ENCODE assay signal across 7 mouse cellular contexts in genomic region chr19:10634872-10635318, GRCm38 (mm10). TPM values are rescaled to one million over a fixed set of nuclear protein-coding genes. Genes with fewer than 3 reads are reported as not detected.
A peak's percentile ranks its signal among the peaks of the same experiment; 100 is the strongest.
DNase-seq lines count a peak whose midpoint lies in the region; ATAC-seq and TF ChIP-seq lines count a peak whose summit lies in the region.

No protein-coding gene starts in this region.

- H3K27me3 ChIP-seq in heart, adult 2 months (ENCODE audit: control insufficient read depth, insufficient read depth, low read length): no peaks in the 10 kb centered on the region; the same call in 1 of the 2 replicates

- no peaks in the 10 kb centered on the region for H3K36me3 ChIP-seq in heart, adult 2 months (ENCODE audit: control insufficient read depth, insufficient read depth, low read length)

- peak overlapping the region; percentile 24; the same call in 1 of the 2 replicates for H3K9ac ChIP-seq in heart, adult 2 months (ENCODE audit: low read depth, low read length)

- ATAC-seq in megakaryocyte progenitor cell, adult 5-6 weeks (replicated peaks; ENCODE audit: poor library complexity): peak; percentile 77

- H3K79me2 ChIP-seq in heart, adult 2 months (replicated peaks; ENCODE audit: control insufficient read depth, insufficient read depth, low read length): no peaks in the 10 kb centered on the region

- 3% methylated on average over 21 of the region's 21 CpGs for WGBS in heart, adult 2 months

- no peak for TF ChIP-seq EP300 in heart, adult 2 months (IDR thresholded peaks at IDR 0.05; ENCODE audit: insufficient read depth, low read depth, low read length)

- H3K4me1 ChIP-seq in heart, adult 2 months (ENCODE audit: control insufficient read depth, insufficient read depth, low read length): no peaks in the 10 kb centered on the region

- peak; percentile 39 for DNase-seq in brain, embryonic 18.5 days (ENCODE audit: low read depth, low spot score)
- DNase-seq in embryo, embryonic 11.5 days (ENCODE audit: low read depth, low spot score): peak; percentile 35
- peak; percentile 43 to 49 for DNase-seq in heart, adult 2 months
- peak; percentile 75 for DNase-seq in kidney, adult 11 months
- peak; percentile 65 to 76 for DNase-seq in left cerebral cortex, postnatal 25 days (ENCODE audit: low spot score in 2 of 2)
- DNase-seq in right cerebral cortex, postnatal 25 days: peak; percentile 65

- peak overlapping the region; percentile 38 for H3K4me3 ChIP-seq in heart, adult 2 months

- TF ChIP-seq CTCF in heart, adult 2 months (IDR thresholded peaks at IDR 0.05): no peak

- intact Hi-C loops in heart, adult 2 months (cut with DNase I): no loop called here
- intact Hi-C loops in left cerebral cortex, postnatal 25 days (cut with DNase I): no loop called here

- no peak overlapping the region for H3K27ac ChIP-seq in heart, adult 2 months

- TF ChIP-seq POLR2A in heart, adult 2 months (IDR thresholded peaks at IDR 0.05; ENCODE audit: insufficient read depth, low read depth, low read length): no peak

RNA-seq across cellular contexts. Expression of gene Vwce, which starts 0.9 kb away (rescaled TPM):
- total RNA-seq in heart, adult 2 months (2021): not detected
- polyA plus RNA-seq in heart, adult 2 months (2012; rRNA removed): not detected in 2 replicates
- total RNA-seq in left cerebral cortex, postnatal 25 days (2021): under 1 TPM; 0.18 to 0.50 TPM
- 0.10 TPM in 2 replicates for total RNA-seq in megakaryocyte progenitor cell, adult 5-6 weeks (2015)
- 0.51 TPM in 1 of 2 replicates, not detected in the other for total RNA-seq in megakaryocyte progenitor cell, adult 5-6 weeks (2017)

RNA-seq across cellular contexts. Expression of gene Tkfc, which starts 29.4 kb away (rescaled TPM):
- total RNA-seq in heart, adult 2 months (2021): 1 to 10 TPM; 8.2 to 9.6 TPM
- 7.4 and 9.1 TPM in 2 replicates for polyA plus RNA-seq in heart, adult 2 months (2012; rRNA removed)
- total RNA-seq in left cerebral cortex, postnatal 25 days (2021): 10 to 100 TPM; 20.4 to 21.3 TPM
- total RNA-seq in megakaryocyte progenitor cell, adult 5-6 weeks (2015): 7.7 and 11.1 TPM in 2 replicates
- 5.5 and 5.9 TPM in 2 replicates for total RNA-seq in megakaryocyte progenitor cell, adult 5-6 weeks (2017)

RNA-seq across cellular contexts. Expression of gene Ddb1, which starts 29.8 kb away (rescaled TPM):
- 100 to 1,000 TPM; 133 to 153 TPM for total RNA-seq in heart, adult 2 months (2021)
- 71.1 and 114 TPM in 2 replicates for polyA plus RNA-seq in heart, adult 2 months (2012; rRNA removed)
- 100 to 1,000 TPM; 193 to 194 TPM for total RNA-seq in left cerebral cortex, postnatal 25 days (2021)
- 102 and 114 TPM in 2 replicates for total RNA-seq in megakaryocyte progenitor cell, adult 5-6 weeks (2015)
- total RNA-seq in megakaryocyte progenitor cell, adult 5-6 weeks (2017): 343 and 424 TPM in 2 replicates

RNA-seq across cellular contexts. Expression of gene Pga5, which starts 43.0 kb away (rescaled TPM):
- not detected for total RNA-seq in heart, adult 2 months (2021)
- not detected in 2 replicates for polyA plus RNA-seq in heart, adult 2 months (2012; rRNA removed)
- not detected for total RNA-seq in left cerebral cortex, postnatal 25 days (2021)
- total RNA-seq in megakaryocyte progenitor cell, adult 5-6 weeks (2015): not detected in 2 replicates
- total RNA-seq in megakaryocyte progenitor cell, adult 5-6 weeks (2017): not detected in 2 replicates

RNA-seq across cellular contexts. Expression of gene Vps37c, which starts 53.6 kb away (rescaled TPM):
- total RNA-seq in heart, adult 2 months (2021): 10 to 100 TPM; 18.6 to 20.7 TPM
- 23.7 and 24.6 TPM in 2 replicates for polyA plus RNA-seq in heart, adult 2 months (2012; rRNA removed)
- total RNA-seq in left cerebral cortex, postnatal 25 days (2021): 10 to 100 TPM; 27.3 to 32.3 TPM
- 17.6 and 21.0 TPM in 2 replicates for total RNA-seq in megakaryocyte progenitor cell, adult 5-6 weeks (2015)
- 14.7 and 15.2 TPM in 2 replicates for total RNA-seq in megakaryocyte progenitor cell, adult 5-6 weeks (2017)
